Mouse (Mus musculus): ENCODE data around the gene Amdhd2. TPM values are rescaled to one million over a fixed set of nuclear protein-coding genes. Genes with fewer than 3 reads are reported as not detected.
A peak's percentile ranks its signal among the peaks of the same experiment; 100 is the strongest.

Amdhd2 gene
- polyA plus RNA-seq, 1 experiment from 2014 or later: 25.8 TPM

GRCm38 (mm10) chr17:24191481-24191880, 27.9 kb upstream of the Amdhd2 start:
- Histone ChIP-seq H3K4me1 (ENCODE audit: control insufficient read depth, insufficient read depth, low read length) (no peaks in the 10 kb centered on the region), H3K4me2 (ENCODE audit: low read length) (no peak overlapping the region), H3K27me3 (ENCODE audit: control insufficient read depth, insufficient read depth, low read length) (no peaks in the 10 kb centered on the region), H3K27ac (replicated peaks; ENCODE audit: low read depth, low read length) (no peak overlapping the region), H3K4me3 (replicated peaks; ENCODE audit: low read depth, low read length) (no peak overlapping the region), H3K9ac (replicated peaks; ENCODE audit: low read length) (no peak overlapping the region), H3K9me3 (ENCODE audit: control insufficient read depth, low read length) (no peaks in the 10 kb centered on the region), H3K36me3 (ENCODE audit: control insufficient read depth, insufficient read depth, low read length) (peaks cover 21% of the 10 kb centered on the region; the same call in 1 of the 2 replicates)
- 81% methylated on average over 4 of the region's 4 CpGs for WGBS
- no peak for DNase-seq
- no peak for ATAC-seq (ENCODE audit: low FRiP score, low TSS enrichment)

- no peak for DNase-seq
- no peak overlapping the region for H3K27ac ChIP-seq (replicated peaks; ENCODE audit: low read depth, low read length)
Observed at GRCm38 (mm10) chr17:24190934-24191333, 27.4 kb upstream of the Amdhd2 start.

GRCm38 (mm10) chr17:24174259-24174658, 10.7 kb upstream of the Amdhd2 start:
- Histone ChIP-seq H3K4me3 (replicated peaks; ENCODE audit: low read depth, low read length) (no peak overlapping the region), H3K4me2 (ENCODE audit: low read length) (no peak overlapping the region), H3K4me1 (ENCODE audit: control insufficient read depth, insufficient read depth, low read length) (peaks cover 6% of the 10 kb centered on the region), H3K9me3 (ENCODE audit: control insufficient read depth, low read length) (no peaks in the 10 kb centered on the region), H3K27me3 (ENCODE audit: control insufficient read depth, insufficient read depth, low read length) (no peaks in the 10 kb centered on the region), H3K9ac (replicated peaks; ENCODE audit: low read length) (no peak overlapping the region), H3K27ac (replicated peaks; ENCODE audit: low read depth, low read length) (no peak overlapping the region), H3K36me3 (ENCODE audit: control insufficient read depth, insufficient read depth, low read length) (no peaks in the 10 kb centered on the region)
- no peak for DNase-seq
- 82% methylated on average over 3 of the region's 3 CpGs for WGBS
- no peak for ATAC-seq (ENCODE audit: low FRiP score, low TSS enrichment)

More at GRCm38 (mm10) chr17:24190934-24191333, 27.4 kb upstream of the Amdhd2 start:
- no peaks in the 10 kb centered on the region for H3K9me3 ChIP-seq (ENCODE audit: control insufficient read depth, low read length)
- H3K4me2 ChIP-seq (ENCODE audit: low read length): no peak overlapping the region
- no peak for ATAC-seq (ENCODE audit: low FRiP score, low TSS enrichment)
- H3K9ac ChIP-seq (replicated peaks; ENCODE audit: low read length): no peak overlapping the region
- H3K4me1 ChIP-seq (ENCODE audit: control insufficient read depth, insufficient read depth, low read length): no peaks in the 10 kb centered on the region
- H3K27me3 ChIP-seq (ENCODE audit: control insufficient read depth, insufficient read depth, low read length): no peaks in the 10 kb centered on the region
- H3K4me3 ChIP-seq (replicated peaks; ENCODE audit: low read depth, low read length): no peak overlapping the region
- peaks cover 25% of the 10 kb centered on the region for H3K36me3 ChIP-seq (ENCODE audit: control insufficient read depth, insufficient read depth, low read length)
- WGBS: 83% methylated on average over 2 of the region's 2 CpGs

- Histone ChIP-seq H3K9me3 (ENCODE audit: control insufficient read depth, low read length) (no peaks in the 10 kb centered on the region), H3K36me3 (ENCODE audit: control insufficient read depth, insufficient read depth, low read length) (no peaks in the 10 kb centered on the region), H3K4me2 (ENCODE audit: low read length) (no peak overlapping the region), H3K4me1 (ENCODE audit: control insufficient read depth, insufficient read depth, low read length) (peaks cover 6% of the 10 kb centered on the region), H3K27me3 (ENCODE audit: control insufficient read depth, insufficient read depth, low read length) (no peaks in the 10 kb centered on the region), H3K9ac (replicated peaks; ENCODE audit: low read length) (no peak overlapping the region), H3K27ac (replicated peaks; ENCODE audit: low read depth, low read length) (no peak overlapping the region), H3K4me3 (replicated peaks; ENCODE audit: low read depth, low read length) (no peak overlapping the region)
- DNase-seq (peak; percentile 92), ATAC-seq (ENCODE audit: low FRiP score, low TSS enrichment) (no peak)
- WGBS: 2% methylated on average over 3 of the region's 3 CpGs
Observed at GRCm38 (mm10) chr17:24173423-24173822, 9.9 kb upstream of the Amdhd2 start.

DNA sequence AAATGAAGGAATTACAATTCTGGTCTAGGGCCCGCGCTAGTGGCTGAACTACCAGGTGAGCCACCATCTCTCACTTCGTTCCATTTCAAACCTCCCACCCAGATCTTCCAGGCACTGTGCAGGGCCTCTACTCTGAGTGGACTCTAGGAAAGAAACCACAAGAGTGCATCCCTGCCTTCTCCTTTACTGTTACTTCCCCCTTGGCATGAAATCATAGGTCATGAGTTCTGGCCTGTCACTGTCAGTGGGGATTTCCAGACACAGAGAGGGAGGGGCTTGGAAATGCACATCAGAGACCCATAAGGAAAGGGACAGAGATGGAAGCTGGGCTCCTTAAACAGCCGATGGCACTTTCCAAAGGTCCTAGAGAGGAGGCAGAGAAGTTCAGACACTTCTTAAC, 8.2 kb upstream of the Amdhd2 start:
- Histone ChIP-seq H3K4me3 (replicated peaks; ENCODE audit: low read depth, low read length) (no peak overlapping the region), H3K9me3 (ENCODE audit: control insufficient read depth, low read length) (no peaks in the 10 kb centered on the region), H3K4me2 (ENCODE audit: low read length) (no peak overlapping the region), H3K27me3 (ENCODE audit: control insufficient read depth, insufficient read depth, low read length) (no peaks in the 10 kb centered on the region), H3K9ac (replicated peaks; ENCODE audit: low read length) (no peak overlapping the region), H3K27ac (replicated peaks; ENCODE audit: low read depth, low read length) (no peak overlapping the region), H3K36me3 (ENCODE audit: control insufficient read depth, insufficient read depth, low read length) (peaks cover 6% of the 10 kb centered on the region), H3K4me1 (ENCODE audit: control insufficient read depth, insufficient read depth, low read length) (peaks cover 18% of the 10 kb centered on the region)
- WGBS: 91% methylated on average over 4 of the region's 4 CpGs
- no peak for ATAC-seq (ENCODE audit: low FRiP score, low TSS enrichment)
- DNase-seq: no peak

GRCm38 (mm10) chr17:24170729-24171128, 7.2 kb upstream of the Amdhd2 start:
- H3K36me3 ChIP-seq (ENCODE audit: control insufficient read depth, insufficient read depth, low read length): peaks cover 11% of the 10 kb centered on the region
- peaks cover 18% of the 10 kb centered on the region for H3K4me1 ChIP-seq (ENCODE audit: control insufficient read depth, insufficient read depth, low read length)
- 83% methylated on average over 5 of the region's 5 CpGs for WGBS
- no peaks in the 10 kb centered on the region for H3K27me3 ChIP-seq (ENCODE audit: control insufficient read depth, insufficient read depth, low read length)
- DNase-seq (no peak), ATAC-seq (ENCODE audit: low FRiP score, low TSS enrichment) (no peak)
- H3K4me2 ChIP-seq (ENCODE audit: low read length): no peak overlapping the region
- H3K4me3 ChIP-seq (replicated peaks; ENCODE audit: low read depth, low read length): no peak overlapping the region
- no peak overlapping the region for H3K27ac ChIP-seq (replicated peaks; ENCODE audit: low read depth, low read length)
- H3K9ac ChIP-seq (replicated peaks; ENCODE audit: low read length): no peak overlapping the region
- no peaks in the 10 kb centered on the region for H3K9me3 ChIP-seq (ENCODE audit: control insufficient read depth, low read length)

DNA sequence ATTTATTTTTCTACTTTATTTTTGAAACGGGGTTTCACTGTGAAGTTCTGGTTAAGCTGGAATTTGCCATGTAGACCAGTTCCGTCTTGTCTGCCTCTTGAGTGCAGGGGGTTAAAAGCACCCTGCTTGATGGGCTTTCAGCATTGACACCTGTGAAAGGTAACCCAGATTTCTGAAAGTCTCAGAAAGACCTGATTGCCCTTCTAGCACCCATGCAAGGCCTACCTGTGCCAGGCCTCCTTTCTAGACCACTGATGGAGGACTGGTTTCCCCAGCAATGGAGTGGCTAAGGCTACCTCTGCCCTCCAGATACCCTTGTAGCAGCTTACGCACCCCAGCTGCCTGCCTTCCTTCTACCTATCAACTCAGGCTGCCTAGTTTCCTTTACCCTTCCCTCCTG, 6.6 kb upstream of the Amdhd2 start:
- 70% methylated on average over 3 of the region's 3 CpGs for WGBS
- DNase-seq (no peak), ATAC-seq (ENCODE audit: low FRiP score, low TSS enrichment) (no peak)
- Histone ChIP-seq H3K36me3 (ENCODE audit: control insufficient read depth, insufficient read depth, low read length) (peaks cover 13% of the 10 kb centered on the region), H3K4me1 (ENCODE audit: control insufficient read depth, insufficient read depth, low read length) (peaks cover 18% of the 10 kb centered on the region), H3K27ac (replicated peaks; ENCODE audit: low read depth, low read length) (peak overlapping the region; percentile 98; the same call in 1 of the 2 replicates), H3K27me3 (ENCODE audit: control insufficient read depth, insufficient read depth, low read length) (no peaks in the 10 kb centered on the region), H3K4me3 (replicated peaks; ENCODE audit: low read depth, low read length) (peak overlapping the region; percentile 91), H3K4me2 (ENCODE audit: low read length) (peak overlapping the region; percentile 88), H3K9me3 (ENCODE audit: control insufficient read depth, low read length) (no peaks in the 10 kb centered on the region), H3K9ac (replicated peaks; ENCODE audit: low read length) (peak overlapping the region; percentile 88)

DNA sequence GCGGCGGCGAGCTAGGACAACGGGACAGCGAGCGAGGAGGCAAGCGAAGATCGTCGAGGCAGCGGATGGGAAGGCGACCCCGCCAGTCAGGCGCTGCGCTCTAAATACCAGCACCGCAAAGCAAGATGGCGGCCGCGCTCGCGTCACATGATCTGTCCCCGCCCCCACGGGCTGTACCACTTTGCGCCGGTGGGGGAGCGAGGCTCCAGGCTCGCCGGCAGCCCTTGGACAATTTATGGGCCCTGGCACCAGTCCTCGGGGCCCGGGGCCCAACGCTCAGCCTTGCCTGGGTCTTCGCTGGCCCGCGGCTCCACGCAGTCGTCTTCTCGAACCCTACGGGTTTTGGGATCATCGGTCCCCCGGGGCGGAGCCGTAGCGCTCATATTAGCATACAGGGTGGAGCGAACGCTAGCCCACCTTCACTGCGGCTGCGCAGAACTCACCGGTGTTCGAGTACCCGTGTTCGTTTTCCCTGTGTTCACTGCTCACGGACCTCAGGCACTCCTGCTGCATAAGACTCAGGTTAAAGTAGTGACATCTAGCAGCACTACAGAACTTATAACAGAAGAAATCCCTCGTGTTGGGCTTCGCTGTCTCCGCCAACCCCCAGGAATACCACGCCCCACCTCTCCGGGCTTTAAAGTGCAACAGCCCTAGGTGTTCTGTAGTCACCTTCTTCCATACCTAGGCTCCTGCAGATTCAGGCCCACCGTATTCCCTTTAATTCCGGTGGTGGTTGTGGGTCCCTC, 5.9 kb upstream of the Amdhd2 start, which contains the start of gene Atp6v0c:
Gene Atp6v0c, minus strand, starts transcription at position 386 of the 749 bp plus-strand sequence.
- Histone ChIP-seq H3K4me3 (replicated peaks; ENCODE audit: low read depth, low read length) (peak within 1 kb of the TSS; percentile 91), H3K4me2 (ENCODE audit: low read length) (peak within 1 kb of the TSS; percentile 88), H3K27me3 (ENCODE audit: control insufficient read depth, insufficient read depth, low read length) (no peaks in the 10 kb centered on the region), H3K36me3 (ENCODE audit: control insufficient read depth, insufficient read depth, low read length) (peaks cover 13% of the 10 kb centered on the region), H3K9me3 (ENCODE audit: control insufficient read depth, low read length) (no peaks in the 10 kb centered on the region), H3K27ac (replicated peaks; ENCODE audit: low read depth, low read length) (peak within 1 kb of the TSS; percentile 98), H3K9ac (replicated peaks; ENCODE audit: low read length) (peak within 1 kb of the TSS; percentile 88), H3K4me1 (ENCODE audit: control insufficient read depth, insufficient read depth, low read length) (peaks cover 18% of the 10 kb centered on the region)
- DNase-seq: peak; percentile 99
- under 1% methylated on average over 58 of the region's 58 CpGs for WGBS
- peak; percentile 91 for ATAC-seq (ENCODE audit: low FRiP score, low TSS enrichment)

All from midbrain, embryonic 14.5 days (tissue).